Mouse (Mus musculus): Measurements from ENCODE around the gene Map4k2.

GRCm38 (mm10) chr19:6392743-6393393 lies 51.9 kb downstream of the Map4k2 start:
- TF ChIP-seq CTCF (IDR thresholded peaks at IDR 0.05; ENCODE audit: borderline replicate concordance, control insufficient read depth, extremely low read depth, insufficient read depth, low read length, poor library complexity) (no peak), POLR2A (IDR thresholded peaks at IDR 0.05; ENCODE audit: control insufficient read depth, extremely low read depth, insufficient read depth, low read length, poor library complexity) (no peak)

Measured in thymus, adult 2 months (tissue).